Mouse (Mus musculus) kidney, adult 2 months (tissue): ENCODE measurements around the gene St3gal6.

Source experiments
- CTCF ChIP-seq: fragments of 200-500 bp; conservative IDR thresholded peaks from 2 replicates; pipeline ENCODE4 v1.5.1; 2011; ENCODE audit warnings: low read depth, mild to moderate bottlenecking, control low read depth, low read length, moderate library complexity, mixed read lengths; ENCODE audit not compliant: insufficient read depth, insufficient read length
- POLR2A ChIP-seq: fragments of 200-500 bp; IDR thresholded peaks from one replicate; pipeline ENCODE4 v1.6.1; 2011; ENCODE audit warnings: low read depth, low read length, control low read depth

DNA sequence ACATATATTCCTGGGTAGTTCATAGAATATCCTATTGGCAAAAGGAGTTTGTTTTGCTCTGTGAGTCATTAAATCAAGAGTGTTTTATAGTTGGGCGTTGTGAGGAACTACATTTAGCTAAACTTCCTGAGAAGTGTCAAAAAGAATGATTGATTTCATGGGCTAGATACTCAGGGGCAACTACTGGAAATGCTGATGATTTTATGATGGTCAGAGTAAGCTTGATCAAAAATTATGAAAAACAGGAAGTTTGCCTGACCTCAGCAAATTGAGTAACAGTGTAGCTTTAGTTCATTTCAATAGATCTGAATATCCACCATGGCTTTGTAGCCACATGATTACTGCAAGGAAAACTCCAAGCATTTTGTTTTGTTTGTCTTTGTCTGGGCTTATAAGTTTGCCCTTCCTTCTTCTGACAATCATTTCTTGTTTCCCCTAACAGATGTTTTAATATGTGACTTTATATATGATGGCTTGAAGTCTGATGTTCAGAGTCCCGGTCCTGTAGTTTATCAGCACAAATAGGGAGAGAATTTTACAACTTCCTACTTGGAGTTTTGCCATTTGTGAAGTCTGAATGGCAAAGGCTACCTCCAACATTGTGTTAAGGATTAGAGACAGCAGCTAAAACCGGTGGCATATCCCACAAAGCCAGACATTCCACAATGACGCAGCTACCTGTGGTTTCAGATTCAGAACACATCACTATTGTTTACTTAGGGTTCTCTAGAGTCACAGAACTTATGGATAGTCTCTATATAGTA, 32.2 kb upstream of the St3gal6 start:
- TF ChIP-seq CTCF, result no peak
- TF ChIP-seq POLR2A, result no peak
